Mouse (Mus musculus): Measurements from ENCODE around the gene Tmem199.

GRCm38 (mm10) chr11:78458740-78459139 lies 53.2 kb downstream of the Tmem199 start:
- no peak for TF ChIP-seq CTCF (IDR thresholded peaks at IDR 0.05; ENCODE audit: borderline replicate concordance, insufficient read depth, low read depth, low read length)
- TF ChIP-seq POLR2A (IDR thresholded peaks at IDR 0.05; ENCODE audit: borderline replicate concordance, insufficient read depth, low read length) = no peak

All from cerebellum, adult 2 months (tissue).